Mouse (Mus musculus) heart, adult 2 months (tissue): ENCODE results near the gene Fgfr2. TPM values are rescaled to one million over a fixed set of nuclear protein-coding genes. Genes with fewer than 3 reads are reported as not detected.

Experiments used
- DNase-seq, 2 experiments: peaks; one replicate each; pipeline ENCODE4 v3.0.0; 2021
- H3K27ac ChIP-seq: fragments of 200-600 bp; 2 replicates; pipeline ENCODE4 v1.8.1; 2022
- H3K27me3 ChIP-seq: fragments of 200-500 bp; 2 replicates; pipeline ENCODE4 v1.6.1; 2012; ENCODE audit warnings: mild to moderate bottlenecking, low read length, inconsistent platforms, mixed read lengths; ENCODE audit not compliant: control insufficient read depth, insufficient read depth
- H3K36me3 ChIP-seq: fragments of 200-500 bp; 2 replicates; pipeline ENCODE4 v1.6.1; 2012; ENCODE audit warnings: low read length, inconsistent platforms; ENCODE audit not compliant: control insufficient read depth, insufficient read depth
- H3K4me1 ChIP-seq: fragments of 200-500 bp; 2 replicates; pipeline ENCODE4 v1.6.1; 2011; ENCODE audit warnings: low read length; ENCODE audit not compliant: control insufficient read depth, insufficient read depth
- H3K4me3 ChIP-seq: fragments of 200-600 bp; 2 replicates; pipeline ENCODE4 v1.8.1; 2022
- H3K79me2 ChIP-seq: fragments of 200-500 bp; replicated peaks from 2 replicates; pipeline ENCODE4 v1.6.1; 2012; ENCODE audit warnings: mild to moderate bottlenecking, inconsistent platforms, low read length, moderate library complexity, mixed read lengths; ENCODE audit not compliant: control insufficient read depth, insufficient read depth
- H3K9ac ChIP-seq: fragments of 200-500 bp; 2 replicates; pipeline ENCODE4 v1.6.1; 2012; ENCODE audit warnings: low read depth, mild to moderate bottlenecking, control low read depth, inconsistent platforms, low read length, mixed read lengths
- CTCF ChIP-seq: fragments of 200-600 bp; IDR thresholded peaks from 2 replicates; pipeline ENCODE4 v1.8.1; 2022; ENCODE audit warnings: antibody characterized with exemption, mild to moderate bottlenecking, moderate library complexity
- EP300 ChIP-seq: fragments of 200-500 bp; IDR thresholded peaks from 2 replicates; pipeline ENCODE4 v1.6.1; 2011; ENCODE audit warnings: low read depth, low read length, control low read depth; ENCODE audit not compliant: insufficient read depth
- POLR2A ChIP-seq: fragments of 200-500 bp; IDR thresholded peaks from 2 replicates; pipeline ENCODE4 v1.6.1; 2011; ENCODE audit warnings: mild to moderate bottlenecking, low read depth, low read length, control low read depth; ENCODE audit not compliant: insufficient read depth
- WGBS: fragments of 180-500 bp; shearing (Covaris S2); methylation state at CpG from one replicate; pipeline ENCODE4 v1.1.7; 2018; 5-methylcytosine and 5-hydroxymethylcytosine counted together
- intact Hi-C: fragments of 180-260 bp; cut with DNase I; formaldehyde crosslinking; loops from one replicate; pipeline ENCODE4 v1.15.1; 2025
- polyA plus RNA-seq: library from polyadenylated mRNA; depleted of rRNA; stranded (reverse); fragments of >200 nt; gene quantifications from 2 replicates; pipeline ENCODE4 v1.2.3, GENCODE M21; 2012
- total RNA-seq, 2 experiments: library from RNA; stranded (reverse); gene quantifications; 2 replicates each; pipeline ENCODE4 v1.2.3; 2021

Gene Fgfr2
- total and polyA plus RNA-seq, 3 experiments: 1.1 to 2.0 (median 1.3) TPM

DNA sequence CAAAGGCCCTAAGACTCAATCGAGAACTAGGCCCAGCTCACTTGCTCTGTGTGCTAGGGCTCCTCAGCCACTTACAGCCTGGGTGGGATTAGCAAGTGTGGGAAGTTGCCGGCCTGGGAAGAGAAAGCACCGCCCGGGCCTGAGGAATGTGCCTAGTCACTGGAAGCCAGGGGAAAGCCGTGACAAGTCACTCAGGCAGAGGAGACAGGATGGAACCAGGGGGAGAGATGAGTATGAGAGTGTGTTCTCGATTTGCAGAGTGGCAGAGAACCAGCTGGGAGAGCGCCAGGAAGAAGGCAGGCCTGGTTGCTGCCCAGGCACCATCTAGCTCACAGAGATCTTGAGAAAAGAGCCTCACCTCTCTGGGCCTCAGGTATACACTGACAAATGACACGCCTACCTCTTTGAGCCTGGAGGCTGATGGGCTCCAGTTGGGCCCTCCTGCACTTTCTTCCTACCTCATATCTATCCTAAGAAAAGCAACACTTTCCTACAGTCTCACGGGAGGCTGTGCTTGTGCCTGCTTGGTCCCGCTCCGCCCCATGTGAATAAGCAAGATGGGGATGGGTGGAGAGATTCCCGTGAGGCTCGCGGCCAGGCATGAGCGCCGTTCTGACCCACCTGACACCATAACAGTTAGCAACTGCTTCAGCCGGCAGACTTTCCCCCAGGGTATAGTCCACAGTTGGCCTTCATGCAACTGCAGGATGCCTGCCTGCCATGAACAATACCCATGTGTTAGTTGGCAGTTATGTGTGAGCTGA, 386.9 kb downstream of the Fgfr2 start:
- Histone ChIP-seq H3K4me3 (no peak overlapping the region), H3K27me3 (no peaks in the 10 kb centered on the region), H3K36me3 (peaks cover 2% of the 10 kb centered on the region; the same call in 1 of the 2 replicates), H3K9ac (peak overlapping the region; percentile 32), H3K4me1 (peaks cover 34% of the 10 kb centered on the region), H3K27ac (peak overlapping the region; percentile 86), H3K79me2 (no peaks in the 10 kb centered on the region)
- peak; percentile 63 to 69 for DNase-seq
- 40% methylated on average over 17 of the region's 17 CpGs for WGBS
- TF ChIP-seq POLR2A (no peak), CTCF (no peak), EP300 (0 out of 2 replicates have a peak, but pooled peaks have one; percentile 60)
- intact Hi-C loops: loop anchor here (5.0 kb wide), 1 partner anchor 36 kb away; no protein-coding TSS in a partner anchor

DNA sequence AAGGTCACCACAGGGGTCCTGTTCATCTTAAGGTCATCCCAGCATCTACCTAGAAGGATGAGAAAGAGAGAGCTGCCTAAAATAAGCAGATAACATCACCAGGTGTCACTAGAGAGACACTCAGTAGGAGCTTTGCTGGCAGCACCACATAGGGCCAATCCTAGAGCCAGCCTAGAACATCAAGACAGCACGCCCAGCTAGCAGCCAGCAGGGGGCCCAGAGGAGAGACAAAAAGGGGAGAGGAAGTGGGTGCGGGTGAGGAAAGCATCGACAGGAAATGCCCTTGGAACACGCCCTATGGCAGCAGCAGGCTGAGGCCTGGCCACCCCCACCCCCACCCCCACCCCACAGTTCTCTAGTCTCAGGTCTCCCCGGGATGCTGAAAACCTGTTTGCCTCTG, 388.0 kb downstream of the Fgfr2 start:
- peak; percentile 73 to 84 for DNase-seq
- Histone ChIP-seq H3K4me3 (no peak overlapping the region), H3K36me3 (peaks cover 2% of the 10 kb centered on the region; the same call in 1 of the 2 replicates), H3K79me2 (no peaks in the 10 kb centered on the region), H3K27me3 (no peaks in the 10 kb centered on the region), H3K4me1 (peaks cover 36% of the 10 kb centered on the region), H3K9ac (no peak overlapping the region), H3K27ac (peak overlapping the region; percentile 86)
- intact Hi-C loops: loop anchor here (1.0 to 5.0 kb wide), 3 partner anchors 37 to 78 kb away; no protein-coding TSS in a partner anchor
- TF ChIP-seq EP300 (peak; percentile 82; the same call in 1 of the 2 replicates), CTCF (peak; percentile 77), POLR2A (no peak)
- WGBS: 30% methylated on average over 5 of the region's 5 CpGs

DNA sequence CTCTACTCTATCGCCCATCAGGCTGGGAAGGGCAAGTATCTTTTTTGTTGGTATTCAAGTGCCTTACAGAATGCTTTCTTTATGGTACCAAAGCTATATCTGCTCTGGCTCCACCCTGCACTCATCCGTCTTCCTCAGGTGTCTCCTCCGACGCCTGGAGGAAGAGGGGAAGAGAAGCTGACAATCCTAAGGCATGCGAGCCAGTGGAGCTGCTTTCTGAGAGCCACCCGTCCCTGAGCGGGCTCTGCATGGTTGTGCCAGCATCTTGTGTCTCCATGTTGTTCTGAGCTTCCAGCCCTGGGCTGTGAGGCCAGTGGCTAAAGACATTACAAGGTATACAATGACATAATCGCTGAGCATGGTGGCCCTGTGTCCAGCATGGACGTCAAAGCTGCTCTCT, 388.9 kb downstream of the Fgfr2 start:
- no peak overlapping the region for H3K4me3 ChIP-seq
- peaks cover 2% of the 10 kb centered on the region; the same call in 1 of the 2 replicates for H3K36me3 ChIP-seq
- no peak for TF ChIP-seq CTCF
- no peak for TF ChIP-seq EP300
- no peak for TF ChIP-seq POLR2A
- peak overlapping the region; percentile 86; the same call in 1 of the 2 replicates for H3K27ac ChIP-seq
- no peak overlapping the region for H3K9ac ChIP-seq
- 89% methylated on average over 9 of the region's 9 CpGs for WGBS
- no peaks in the 10 kb centered on the region for H3K27me3 ChIP-seq
- peaks cover 38% of the 10 kb centered on the region for H3K4me1 ChIP-seq
- intact Hi-C loops: loop anchor here (2.0 kb wide), 1 partner anchor 77 kb away; no protein-coding TSS in a partner anchor
- H3K79me2 ChIP-seq: no peaks in the 10 kb centered on the region
- DNase-seq: no peak

DNA sequence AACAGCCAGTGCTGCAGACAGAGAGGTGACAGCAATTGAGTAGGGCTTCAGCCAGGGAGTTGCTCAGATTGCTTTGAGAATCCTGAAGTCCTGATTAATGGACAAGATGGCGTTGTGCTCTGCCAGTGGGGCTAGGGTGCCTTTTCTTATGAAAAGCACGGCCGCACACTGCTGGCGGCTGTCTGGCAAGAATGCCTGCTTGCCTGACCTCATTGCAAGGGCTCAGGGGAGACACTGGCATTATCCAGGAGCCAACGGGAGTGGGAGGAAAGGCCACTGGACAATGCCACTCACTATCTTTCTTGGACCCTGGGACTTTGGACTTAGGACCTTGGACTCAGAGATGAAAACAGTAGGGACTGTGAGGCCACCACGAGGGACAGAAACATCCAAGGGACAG, 389.6 kb downstream of the Fgfr2 start:
- Histone ChIP-seq H3K36me3 (peaks cover 2% of the 10 kb centered on the region; the same call in 1 of the 2 replicates), H3K4me1 (peaks cover 37% of the 10 kb centered on the region), H3K27ac (peak overlapping the region; percentile 16; the same call in 1 of the 2 replicates), H3K79me2 (no peaks in the 10 kb centered on the region), H3K27me3 (no peaks in the 10 kb centered on the region), H3K4me3 (no peak overlapping the region), H3K9ac (no peak overlapping the region)
- DNase-seq: no peak
- WGBS: 64% methylated on average over 6 of the region's 6 CpGs
- TF ChIP-seq EP300 (no peak), POLR2A (no peak), CTCF (no peak)
- intact Hi-C loops: no loop called here

DNA sequence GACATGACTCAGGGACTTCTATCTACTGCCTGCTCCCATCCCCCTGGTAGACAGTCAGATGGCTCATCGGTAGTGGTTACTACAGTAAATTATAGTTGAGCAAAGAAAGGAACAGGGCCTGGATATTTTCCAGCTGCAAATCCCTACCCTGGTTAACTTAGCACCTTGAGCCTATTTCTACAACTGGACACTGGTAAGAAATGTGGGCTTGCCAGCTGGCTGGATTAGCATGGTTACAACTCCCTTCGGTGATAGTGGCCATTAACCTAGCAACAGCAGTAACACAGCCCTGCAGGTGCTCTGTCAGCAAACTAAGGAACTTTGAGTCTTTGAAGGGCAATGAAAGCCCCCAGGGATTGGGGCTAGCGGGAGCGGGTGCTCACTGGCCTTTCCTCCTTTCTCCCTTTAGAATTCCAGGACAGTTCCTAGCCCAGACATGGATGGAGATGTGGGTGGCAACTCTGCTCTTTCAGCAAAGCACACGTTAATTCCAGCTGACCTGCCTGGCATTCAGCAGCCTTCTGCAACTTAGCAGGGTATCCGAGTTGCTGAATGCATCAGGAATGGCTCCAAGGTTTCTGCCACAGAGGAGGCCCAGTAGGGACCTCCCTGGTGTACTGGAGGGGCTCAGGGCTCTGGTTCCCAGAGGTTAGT, 390.9 kb downstream of the Fgfr2 start:
- TF ChIP-seq EP300 (no peak), POLR2A (no peak), CTCF (no peak)
- 70% methylated on average over 6 of the region's 6 CpGs for WGBS
- intact Hi-C loops: no loop called here
- no peaks in the 10 kb centered on the region for H3K79me2 ChIP-seq
- H3K4me3 ChIP-seq: no peak overlapping the region
- no peak overlapping the region for H3K9ac ChIP-seq
- H3K4me1 ChIP-seq: peaks cover 33% of the 10 kb centered on the region
- no peaks in the 10 kb centered on the region for H3K27me3 ChIP-seq
- H3K27ac ChIP-seq: no peak overlapping the region
- no peak for DNase-seq
- peaks cover 2% of the 10 kb centered on the region; the same call in 1 of the 2 replicates for H3K36me3 ChIP-seq
